17 mouse cellular contexts compared by ENCODE assay signal in the genomic region with DNA sequence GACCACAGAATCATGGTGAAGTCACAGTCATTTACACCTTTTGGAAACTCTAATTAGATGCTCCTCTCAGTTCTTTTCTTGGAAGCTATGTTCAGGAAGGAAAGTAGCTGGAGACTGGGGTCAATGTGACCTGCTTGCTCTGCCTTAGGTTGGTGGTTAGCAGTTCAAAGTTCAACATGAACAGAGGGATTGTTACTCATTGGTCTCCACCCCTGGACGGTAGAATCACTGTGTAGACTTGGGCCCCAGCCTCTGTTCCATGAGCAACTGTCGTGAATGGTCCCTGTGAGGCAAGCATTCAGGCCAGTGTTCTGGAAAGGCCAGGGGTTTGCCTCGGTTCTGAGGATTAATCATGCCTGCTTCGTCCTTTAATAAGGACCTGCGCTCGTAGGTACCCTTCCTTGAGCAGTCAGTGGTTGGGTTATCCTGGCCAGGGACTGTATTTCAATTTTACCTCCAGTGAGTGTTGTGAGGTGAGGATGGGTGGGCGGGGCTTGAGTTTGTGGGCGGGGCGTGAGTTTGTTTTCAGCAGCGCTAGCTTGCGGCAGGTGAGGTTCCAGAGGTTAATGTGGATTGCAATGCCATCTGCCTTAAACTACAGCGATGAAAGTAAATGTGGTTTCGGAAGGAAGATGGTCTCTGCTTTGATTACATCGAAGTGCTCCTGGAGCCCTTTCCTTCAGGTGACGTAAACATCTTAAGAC.
DNase-seq lines count a peak whose midpoint lies in the region; ATAC-seq lines count a peak whose summit lies in the region.
"Had no signal": no experiment of that assay in that cellular context is flagged by ENCODE, and none has a peak within 500 bp of the region (broad histone marks: within the 10 kb centered on the region; RNA-seq: fewer than 3 reads in every experiment).

No protein-coding gene starts in this region.

- H3K9me3 ChIP-seq in neural tube, embryonic 15.5 days (replicated peaks) = no peaks in the 10 kb centered on the region
- H3K9me3 ChIP-seq in forebrain, embryonic 13.5 days (replicated peaks) = no peaks in the 10 kb centered on the region
- no peaks in the 10 kb centered on the region for H3K9me3 ChIP-seq in intestine, embryonic 16.5 days (ENCODE audit: control insufficient read depth, low read length)
- no peaks in the 10 kb centered on the region for H3K9me3 ChIP-seq in liver, embryonic 15.5 days (replicated peaks)
- H3K9me3 ChIP-seq in hindbrain, embryonic 10.5 days = no peaks in the 10 kb centered on the region
- H3K9me3 ChIP-seq: limb, embryonic 12.5 days; midbrain, embryonic 10.5 days had no signal

- no peak overlapping the region; the same call in 1 of the 2 replicates for H3K4me3 ChIP-seq in neural tube, embryonic 15.5 days (replicated peaks)
- H3K4me3 ChIP-seq in forebrain, embryonic 13.5 days = no peak overlapping the region
- H3K4me3 ChIP-seq in intestine, embryonic 16.5 days (ENCODE audit: low read length) = no peak overlapping the region
- H3K4me3 ChIP-seq in liver, embryonic 15.5 days (replicated peaks) = no peak overlapping the region
- H3K4me3 ChIP-seq in hindbrain, embryonic 10.5 days = no peak overlapping the region
- H3K4me3 ChIP-seq: gastrocnemius, adult 2 months; left cerebral cortex, adult 2 months; limb, embryonic 12.5 days; midbrain, embryonic 10.5 days; myocyte had no signal

- H3K4me2 ChIP-seq in neural tube, embryonic 15.5 days = peak overlapping the region; percentile 22; the same call in 1 of the 2 replicates
- peak overlapping the region; percentile 27 for H3K4me2 ChIP-seq in forebrain, embryonic 13.5 days
- H3K4me2 ChIP-seq in intestine, embryonic 16.5 days (ENCODE audit: low read depth, low read length) = no peak overlapping the region
- H3K4me2 ChIP-seq in liver, embryonic 15.5 days = no peak overlapping the region
- H3K4me2 ChIP-seq: limb, embryonic 12.5 days had no signal

- no peak for DNase-seq in neural tube, embryonic 10.5 days (ENCODE audit: extremely low spot score, low spot score)
- no peak for DNase-seq in hindbrain, embryonic 10.5 days (ENCODE audit: low spot score)
- no peak for DNase-seq in spleen, postnatal 36 days (ENCODE audit: low spot score in 2 of 2)
- no peak for DNase-seq in thymus, postnatal 0 days (ENCODE audit: low spot score)
- DNase-seq: cerebellum, adult 8-10 months; embryo, embryonic 11 days; gastrocnemius, adult 2 months; lung, postnatal 14 days; thymus, postnatal 36 days had no signal

- ATAC-seq in neural tube, embryonic 15.5 days (ENCODE audit: low FRiP score) = no peak
- no peak for ATAC-seq in forebrain, embryonic 13.5 days
- peak; percentile 88 for ATAC-seq in intestine, embryonic 16.5 days
- ATAC-seq in liver, embryonic 15.5 days (ENCODE audit: insufficient read depth) = peak; percentile 49

- H3K4me1 ChIP-seq in neural tube, embryonic 15.5 days = peaks cover 38% of the 10 kb centered on the region
- H3K4me1 ChIP-seq in forebrain, embryonic 13.5 days = peaks cover 53% of the 10 kb centered on the region
- no peaks in the 10 kb centered on the region for H3K4me1 ChIP-seq in intestine, embryonic 16.5 days (ENCODE audit: control insufficient read depth, insufficient read depth, low read length)
- H3K4me1 ChIP-seq in liver, embryonic 15.5 days (replicated peaks) = no peaks in the 10 kb centered on the region
- H3K4me1 ChIP-seq in hindbrain, embryonic 10.5 days (replicated peaks) = peaks cover 45% of the 10 kb centered on the region

- H3K27me3 ChIP-seq in neural tube, embryonic 15.5 days (replicated peaks) = no peaks in the 10 kb centered on the region
- H3K27me3 ChIP-seq in forebrain, embryonic 13.5 days = no peaks in the 10 kb centered on the region
- H3K27me3 ChIP-seq in intestine, embryonic 16.5 days (replicated peaks; ENCODE audit: control insufficient read depth, insufficient read depth, low read length) = no peaks in the 10 kb centered on the region
- H3K27me3 ChIP-seq in liver, embryonic 15.5 days = no peaks in the 10 kb centered on the region
- peaks cover 15% of the 10 kb centered on the region for H3K27me3 ChIP-seq in hindbrain, embryonic 10.5 days (ENCODE audit: insufficient read depth, poor library complexity, severe bottlenecking)
- H3K27me3 ChIP-seq: limb, embryonic 12.5 days had no signal

- H3K36me3 ChIP-seq in neural tube, embryonic 15.5 days = no peaks in the 10 kb centered on the region
- H3K36me3 ChIP-seq in forebrain, embryonic 13.5 days (ENCODE audit: poor library complexity, severe bottlenecking) = no peaks in the 10 kb centered on the region
- H3K36me3 ChIP-seq in intestine, embryonic 16.5 days (ENCODE audit: control insufficient read depth, insufficient read depth, low read length) = no peaks in the 10 kb centered on the region
- H3K36me3 ChIP-seq in liver, embryonic 15.5 days (replicated peaks) = no peaks in the 10 kb centered on the region
- no peaks in the 10 kb centered on the region for H3K36me3 ChIP-seq in hindbrain, embryonic 10.5 days
- H3K36me3 ChIP-seq: limb, embryonic 12.5 days; midbrain, embryonic 10.5 days had no signal

- 0 out of 2 replicates have a peak overlapping the region, but pooled peaks have one; percentile 9 for H3K27ac ChIP-seq in neural tube, embryonic 15.5 days (replicated peaks)
- H3K27ac ChIP-seq in forebrain, embryonic 13.5 days = no peak overlapping the region
- H3K27ac ChIP-seq in intestine, embryonic 16.5 days (ENCODE audit: low read length) = no peak overlapping the region
- 0 out of 2 replicates have a peak overlapping the region, but pooled peaks have one; percentile 57 for H3K27ac ChIP-seq in liver, embryonic 15.5 days (replicated peaks)
- H3K27ac ChIP-seq in hindbrain, embryonic 10.5 days = no peak overlapping the region
- H3K27ac ChIP-seq: gastrocnemius, adult 2 months; left cerebral cortex, adult 2 months; limb, embryonic 12.5 days; midbrain, embryonic 10.5 days had no signal

- no peak overlapping the region for H3K9ac ChIP-seq in neural tube, embryonic 15.5 days (replicated peaks)
- H3K9ac ChIP-seq in forebrain, embryonic 13.5 days = no peak overlapping the region
- H3K9ac ChIP-seq in intestine, embryonic 16.5 days (ENCODE audit: low read depth, low read length) = no peak overlapping the region
- H3K9ac ChIP-seq in liver, embryonic 15.5 days = no peak overlapping the region
- H3K9ac ChIP-seq: limb, embryonic 12.5 days had no signal

- 42% methylated on average over 15 of the region's 15 CpGs for WGBS in neural tube, embryonic 15.5 days
- 28% methylated on average over 15 of the region's 15 CpGs for WGBS in forebrain, embryonic 13.5 days
- WGBS in intestine, embryonic 16.5 days = 43% methylated on average over 15 of the region's 15 CpGs
- WGBS in liver, embryonic 15.5 days (ENCODE audit: insufficient replicate concordance) = 28% methylated on average over 15 of the region's 15 CpGs
- WGBS in hindbrain, embryonic 10.5 days = 43% methylated on average over 15 of the region's 15 CpGs

Comparison
In these comparisons a context has a peak if more than half of its experiments do, and no peak if none do; other contexts are left out.
1. ATAC-seq: peak in intestine, embryonic 16.5 days (single experiment) and liver, embryonic 15.5 days (single experiment); none in neural tube, embryonic 15.5 days (single experiment) and forebrain, embryonic 13.5 days (single experiment).
2. H3K27ac ChIP-seq: peak in neural tube, embryonic 15.5 days (single experiment) and liver, embryonic 15.5 days (single experiment); none in forebrain, embryonic 13.5 days (single experiment), intestine, embryonic 16.5 days (single experiment) and hindbrain, embryonic 10.5 days (single experiment).
3. H3K4me2 ChIP-seq: peak in neural tube, embryonic 15.5 days (single experiment) and forebrain, embryonic 13.5 days (single experiment); none in intestine, embryonic 16.5 days (single experiment) and liver, embryonic 15.5 days (single experiment).